Mouse (Mus musculus) kidney, postnatal 36 days (tissue): ENCODE results near the gene Zfp296.

Source experiments
- DNase-seq, 2 experiments: peaks; one replicate each; pipeline ENCODE4 v3.0.0; 2021 to 2022; ENCODE audit warnings: mixed read lengths in 2 of 2

Gene Zfp296

GRCm38 (mm10) chr7:19609641-19610332 lies 32.7 kb downstream of the Zfp296 start:
- peak; percentile 38 to 41 for DNase-seq

- no peak for DNase-seq
Observed at GRCm38 (mm10) chr7:19610969-19611368, 33.9 kb downstream of the Zfp296 start.

GRCm38 (mm10) chr7:19615036-19615577 lies 38.0 kb downstream of the Zfp296 start:
- no peak for DNase-seq

- DNase-seq, result peak; percentile 80 to 88
Observed at GRCm38 (mm10) chr7:19619004-19619801, 42.1 kb downstream of the Zfp296 start.

- no peak for DNase-seq
Observed at GRCm38 (mm10) chr7:19620811-19621210, 43.7 kb downstream of the Zfp296 start.

- DNase-seq, result no peak
Observed at GRCm38 (mm10) chr7:19622241-19622640, 45.2 kb downstream of the Zfp296 start.

- DNase-seq, result no peak
Observed at GRCm38 (mm10) chr7:19623433-19623832, 46.3 kb downstream of the Zfp296 start.

- no peak for DNase-seq
Observed at GRCm38 (mm10) chr7:19627721-19628120, 50.6 kb downstream of the Zfp296 start.

GRCm38 (mm10) chr7:19628192-19628535 lies 51.1 kb downstream of the Zfp296 start:
- DNase-seq, result no peak

- peak; percentile 98 to 99 for DNase-seq
Observed at GRCm38 (mm10) chr7:19628536-19629360, 51.7 kb downstream of the Zfp296 start.

- DNase-seq, result peak; percentile 92 to 97
Observed at GRCm38 (mm10) chr7:19629361-19629734, 52.3 kb downstream of the Zfp296 start, which contains the start of gene Relb. Relb (minus strand) TSS chr7:19629438.
